Mouse (Mus musculus) neutrophil, adult 5-6 weeks (primary cell): ENCODE measurements around the gene Gid4. TPM values are rescaled to one million over a fixed set of nuclear protein-coding genes. Genes with fewer than 3 reads are reported as not detected.
"Not testable (repeated sequence)": the region's sequence is repeated elsewhere in the genome, so short reads cannot be mapped to it uniquely, and the experiment has no call there.

Experiments
- ATAC-seq: fragments of 151-379, 151-347 bp; 2 replicates; pipeline ENCODE4 v1.8.0; 2017; ENCODE audit warnings: mild to moderate bottlenecking, moderate TSS enrichment; ENCODE audit not compliant: insufficient number of reproducible peaks, poor library complexity, low FRiP score, severe bottlenecking; ENCODE audit errors: extremely low read depth
- total RNA-seq: library from RNA; stranded (forward); fragments of 200-1000 nt; gene quantifications from 2 replicates; pipeline ENCODE4 v1.2.3, GENCODE M21; 2017

Gid4 gene
- total RNA-seq, 1 experiment from 2014 or later = 13.8 TPM

- no peak for ATAC-seq
These were observed 5.2 kb downstream of the Gid4 start for GRCm38 (mm10) chr11:60422046-60422668.

- ATAC-seq = no peak
These were observed 6.1 kb downstream of the Gid4 start for GRCm38 (mm10) chr11:60423006-60423405.

GRCm38 (mm10) chr11:60426417-60426816 is 9.5 kb downstream of the Gid4 start:
- ATAC-seq = no peak

- no peak for ATAC-seq
These were observed 10.7 kb downstream of the Gid4 start for GRCm38 (mm10) chr11:60427628-60428027.

- no peak for ATAC-seq
These were observed 16.6 kb downstream of the Gid4 start for GRCm38 (mm10) chr11:60433501-60433900.

- ATAC-seq = no peak
These were observed 18.2 kb downstream of the Gid4 start for GRCm38 (mm10) chr11:60435133-60435532.

GRCm38 (mm10) chr11:60436618-60437017 is 19.7 kb downstream of the Gid4 start:
- ATAC-seq = no peak

- ATAC-seq = not testable (repeated sequence)
These were observed 22.7 kb downstream of the Gid4 start for GRCm38 (mm10) chr11:60439621-60440020.

GRCm38 (mm10) chr11:60440176-60440575 is 23.2 kb downstream of the Gid4 start:
- no peak for ATAC-seq

- ATAC-seq = no peak
These were observed 26.0 kb downstream of the Gid4 start for GRCm38 (mm10) chr11:60442896-60443295.

- no peak for ATAC-seq
These were observed 27.1 kb downstream of the Gid4 start for GRCm38 (mm10) chr11:60444007-60444406.

GRCm38 (mm10) chr11:60454080-60454744 is 37.3 kb downstream of the Gid4 start, which contains the start of gene Drg2:
Gene Drg2 (plus strand): TSS chr11:60454591.
- peak; percentile 95 for ATAC-seq

- ATAC-seq = no peak; the same call in 1 of the 2 replicates
These were observed 37.8 kb downstream of the Gid4 start for GRCm38 (mm10) chr11:60454745-60455087.

- no peak for ATAC-seq
These were observed 41.0 kb downstream of the Gid4 start for GRCm38 (mm10) chr11:60457973-60458372.

GRCm38 (mm10) chr11:60465943-60466380 is 49.0 kb downstream of the Gid4 start:
- no peak for ATAC-seq

GRCm38 (mm10) chr11:60469039-60469438 is 52.1 kb downstream of the Gid4 start, which contains the start of gene Myo15:
Gene Myo15 (plus strand): TSS chr11:60469339.
- ATAC-seq = no peak

GRCm38 (mm10) chr11:60470743-60471142 is 53.8 kb downstream of the Gid4 start:
- no peak for ATAC-seq

GRCm38 (mm10) chr11:60474534-60474933 is 57.6 kb downstream of the Gid4 start:
- no peak for ATAC-seq

- ATAC-seq = no peak
These were observed 58.9 kb downstream of the Gid4 start for GRCm38 (mm10) chr11:60475668-60476362.

- no peak for ATAC-seq
These were observed 61.2 kb downstream of the Gid4 start for GRCm38 (mm10) chr11:60478121-60478520.
